Mouse (Mus musculus) cerebellum, adult 11 months (tissue): Measurements from ENCODE around the gene Clstn1.

Experiments used
- DNase-seq: peaks from one replicate; pipeline ENCODE4 v3.0.0; 2022

Clstn1 gene

GRCm38 (mm10) chr4:149567432-149568026 is 18.7 kb upstream of the Clstn1 start:
- DNase-seq: no peak

- no peak for DNase-seq
These were observed 17.6 kb upstream of the Clstn1 start for GRCm38 (mm10) chr4:149568622-149569021.

GRCm38 (mm10) chr4:149569781-149570497 is 16.3 kb upstream of the Clstn1 start:
- DNase-seq: no peak

GRCm38 (mm10) chr4:149570498-149570863 is 15.8 kb upstream of the Clstn1 start:
- DNase-seq: no peak

GRCm38 (mm10) chr4:149571209-149571608 is 15.1 kb upstream of the Clstn1 start:
- no peak for DNase-seq

- peak; percentile 62 for DNase-seq
These were observed 14.6 kb upstream of the Clstn1 start for GRCm38 (mm10) chr4:149571651-149572149.

GRCm38 (mm10) chr4:149572446-149572845 is 13.8 kb upstream of the Clstn1 start:
- DNase-seq: no peak

GRCm38 (mm10) chr4:149572851-149573250 is 13.4 kb upstream of the Clstn1 start:
- DNase-seq: no peak

- no peak for DNase-seq
These were observed 11.9 kb upstream of the Clstn1 start for GRCm38 (mm10) chr4:149574391-149574821.

GRCm38 (mm10) chr4:149576061-149576460 is 10.2 kb upstream of the Clstn1 start:
- DNase-seq: no peak

- DNase-seq: no peak
These were observed 9.2 kb upstream of the Clstn1 start for GRCm38 (mm10) chr4:149576993-149577548.

- DNase-seq: no peak
These were observed 8.1 kb upstream of the Clstn1 start for GRCm38 (mm10) chr4:149578085-149578681.

GRCm38 (mm10) chr4:149578831-149579230 is 7.4 kb upstream of the Clstn1 start:
- DNase-seq: no peak

GRCm38 (mm10) chr4:149585236-149585635 is 1.0 kb upstream of the Clstn1 start:
- DNase-seq: no peak

GRCm38 (mm10) chr4:149586783-149587595 is 721 bp downstream of the Clstn1 start:
- DNase-seq: peak; percentile 75

GRCm38 (mm10) chr4:149587596-149588168 is 1.4 kb downstream of the Clstn1 start:
- no peak for DNase-seq

- no peak for DNase-seq
These were observed 3.9 kb downstream of the Clstn1 start for GRCm38 (mm10) chr4:149590200-149590599.

- no peak for DNase-seq
These were observed 5.2 kb downstream of the Clstn1 start for GRCm38 (mm10) chr4:149591486-149591885.

- DNase-seq: no peak
These were observed 8.8 kb downstream of the Clstn1 start for GRCm38 (mm10) chr4:149594913-149595581.

GRCm38 (mm10) chr4:149597641-149598208 is 11.5 kb downstream of the Clstn1 start:
- no peak for DNase-seq

GRCm38 (mm10) chr4:149599549-149599948 is 13.3 kb downstream of the Clstn1 start:
- DNase-seq: no peak
